Mouse (Mus musculus) limb, embryonic 11.5 days (tissue): Measurements from ENCODE around the gene Cd244a. TPM values are rescaled to one million over a fixed set of nuclear protein-coding genes. Genes with fewer than 3 reads are reported as not detected.

ENCODE experiments used
- ATAC-seq: fragments of 200-750 bp; cut with Nextera tagmentation; 2 replicates; pipeline ENCODE4 v1.8.0; 2017; ENCODE audit warnings: low read depth; ENCODE audit not compliant: insufficient number of reproducible peaks, low FRiP score, low TSS enrichment
- DNase-seq: peaks from one replicate; pipeline ENCODE4 v3.0.0-alpha.2; 2015; ENCODE audit warnings: low spot score
- H3K27ac ChIP-seq: fragments of 300-500 bp; sonication (generic); replicated peaks from 2 replicates; pipeline ENCODE4 v1.5.1; 2014; ENCODE audit warnings: low read depth, mild to moderate bottlenecking, low read length
- H3K27me3 ChIP-seq: fragments of 300-500 bp; sonication (generic); 2 replicates; pipeline ENCODE4 v1.6.1; 2014; ENCODE audit warnings: mild to moderate bottlenecking, low read length, mixed read lengths; ENCODE audit not compliant: control insufficient read depth, insufficient read depth
- H3K36me3 ChIP-seq: fragments of 300-500 bp; sonication (generic); 2 replicates; pipeline ENCODE4 v1.6.1; 2014; ENCODE audit warnings: mild to moderate bottlenecking, low read length, moderate library complexity, mixed read lengths; ENCODE audit not compliant: control insufficient read depth, insufficient read depth
- H3K4me1 ChIP-seq: fragments of 300-500 bp; sonication (generic); 2 replicates; pipeline ENCODE4 v1.6.1; 2014; ENCODE audit warnings: low read length, mixed read lengths; ENCODE audit not compliant: control insufficient read depth, insufficient read depth
- H3K4me2 ChIP-seq: fragments of 300-500 bp; sonication (generic); 2 replicates; pipeline ENCODE4 v1.6.1; 2014; ENCODE audit warnings: low read depth, mild to moderate bottlenecking, moderate library complexity; ENCODE audit not compliant: severe bottlenecking
- H3K4me3 ChIP-seq: fragments of 300-500 bp; sonication (generic); 2 replicates; pipeline ENCODE4 v1.5.1; 2014; ENCODE audit warnings: low read depth, low read length
- H3K9ac ChIP-seq: fragments of 300-500 bp; sonication (generic); 2 replicates; pipeline ENCODE4 v1.6.1; 2014; ENCODE audit warnings: mild to moderate bottlenecking, low read length
- H3K9me3 ChIP-seq: fragments of 300-500 bp; sonication (generic); 2 replicates; pipeline ENCODE4 v1.6.1; 2016; ENCODE audit warnings: low read length; ENCODE audit not compliant: control insufficient read depth
- WGBS: fragments of 180-500 bp; shearing (Covaris S2); extraction: QIAGEN DNeasy Blood & Tissue Kit; methylation state at CpG from one replicate; pipeline ENCODE4 v1.1.7; 2014; 5-methylcytosine and 5-hydroxymethylcytosine counted together
- polyA plus RNA-seq: library from polyadenylated mRNA; unstranded; fragments of >200 nt; fragmentation: Nextera tagmentation; extraction: Ambion mirVana; gene quantifications from 2 replicates; pipeline ENCODE4 v1.2.1, GENCODE M21; 2014

The Cd244a gene
- polyA plus RNA-seq, 1 experiment from 2014 or later: not detected

GRCm38 (mm10) chr1:171561639-171562225 is 2.7 kb downstream of the Cd244a start:
- Histone ChIP-seq H3K9me3 (no peaks in the 10 kb centered on the region), H3K4me3 (no peak overlapping the region), H3K27ac (no peak overlapping the region), H3K9ac (no peak overlapping the region), H3K4me2 (no peak overlapping the region), H3K4me1 (no peaks in the 10 kb centered on the region), H3K27me3 (no peaks in the 10 kb centered on the region), H3K36me3 (no peaks in the 10 kb centered on the region)
- ATAC-seq (no peak), DNase-seq (no peak)
- 73% methylated on average over 8 of the region's 11 CpGs for WGBS

GRCm38 (mm10) chr1:171563042-171563441 is 4.0 kb downstream of the Cd244a start:
- Histone ChIP-seq H3K4me2 (no peak overlapping the region), H3K36me3 (no peaks in the 10 kb centered on the region), H3K9me3 (no peaks in the 10 kb centered on the region), H3K27me3 (no peaks in the 10 kb centered on the region), H3K9ac (no peak overlapping the region), H3K4me3 (no peak overlapping the region), H3K27ac (no peak overlapping the region), H3K4me1 (no peaks in the 10 kb centered on the region)
- DNase-seq: no peak
- 81% methylated on average over 2 of the region's 2 CpGs for WGBS
- no peak for ATAC-seq

GRCm38 (mm10) chr1:171564247-171564646 is 5.3 kb downstream of the Cd244a start:
- WGBS: 65% methylated on average over 3 of the region's 3 CpGs
- ATAC-seq: no peak
- Histone ChIP-seq H3K4me3 (no peak overlapping the region), H3K27ac (no peak overlapping the region), H3K4me1 (no peaks in the 10 kb centered on the region), H3K9ac (no peak overlapping the region), H3K9me3 (no peaks in the 10 kb centered on the region), H3K4me2 (no peak overlapping the region), H3K27me3 (no peaks in the 10 kb centered on the region), H3K36me3 (no peaks in the 10 kb centered on the region)
- peak; percentile 30 for DNase-seq

- no peak overlapping the region for H3K27ac ChIP-seq
- ATAC-seq (no peak), DNase-seq (no peak)
- H3K9ac ChIP-seq: no peak overlapping the region
- H3K9me3 ChIP-seq: no peaks in the 10 kb centered on the region
- H3K27me3 ChIP-seq: no peaks in the 10 kb centered on the region
- WGBS: 61% methylated on average over 4 of the region's 4 CpGs
- H3K36me3 ChIP-seq: no peaks in the 10 kb centered on the region
- no peak overlapping the region for H3K4me2 ChIP-seq
- H3K4me3 ChIP-seq: no peak overlapping the region
- no peaks in the 10 kb centered on the region for H3K4me1 ChIP-seq
Measured at GRCm38 (mm10) chr1:171565888-171566287, 6.9 kb downstream of the Cd244a start.

GRCm38 (mm10) chr1:171566777-171567176 is 7.8 kb downstream of the Cd244a start:
- 29% methylated on average over 8 of the region's 8 CpGs for WGBS
- Histone ChIP-seq H3K4me2 (no peak overlapping the region), H3K9ac (no peak overlapping the region), H3K27me3 (no peaks in the 10 kb centered on the region), H3K36me3 (no peaks in the 10 kb centered on the region), H3K4me1 (no peaks in the 10 kb centered on the region), H3K4me3 (no peak overlapping the region), H3K27ac (no peak overlapping the region), H3K9me3 (no peaks in the 10 kb centered on the region)
- ATAC-seq (no peak), DNase-seq (peak; percentile 62)

GRCm38 (mm10) chr1:171568436-171568835 is 9.4 kb downstream of the Cd244a start:
- Histone ChIP-seq H3K9ac (no peak overlapping the region), H3K27ac (no peak overlapping the region), H3K27me3 (no peaks in the 10 kb centered on the region), H3K4me1 (no peaks in the 10 kb centered on the region), H3K9me3 (no peaks in the 10 kb centered on the region), H3K4me2 (no peak overlapping the region), H3K36me3 (no peaks in the 10 kb centered on the region), H3K4me3 (no peak overlapping the region)
- ATAC-seq: no peak
- no peak for DNase-seq
- 66% methylated on average over 2 of the region's 2 CpGs for WGBS

GRCm38 (mm10) chr1:171577168-171577567 is 18.2 kb downstream of the Cd244a start:
- Histone ChIP-seq H3K4me2 (no peak overlapping the region), H3K4me3 (no peak overlapping the region), H3K4me1 (no peaks in the 10 kb centered on the region), H3K27me3 (no peaks in the 10 kb centered on the region), H3K27ac (no peak overlapping the region), H3K36me3 (no peaks in the 10 kb centered on the region), H3K9ac (no peak overlapping the region), H3K9me3 (no peaks in the 10 kb centered on the region)
- ATAC-seq (no peak), DNase-seq (no peak)
- 85% methylated on average over 7 of the region's 7 CpGs for WGBS

GRCm38 (mm10) chr1:171584584-171584983 is 25.6 kb downstream of the Cd244a start:
- no peaks in the 10 kb centered on the region for H3K36me3 ChIP-seq
- H3K9me3 ChIP-seq: no peaks in the 10 kb centered on the region
- 87% methylated on average over 2 of the region's 2 CpGs for WGBS
- ATAC-seq (no peak), DNase-seq (no peak)
- H3K4me2 ChIP-seq: no peak overlapping the region
- no peaks in the 10 kb centered on the region for H3K4me1 ChIP-seq
- no peak overlapping the region for H3K27ac ChIP-seq
- H3K27me3 ChIP-seq: no peaks in the 10 kb centered on the region
- no peak overlapping the region for H3K4me3 ChIP-seq
- H3K9ac ChIP-seq: no peak overlapping the region

GRCm38 (mm10) chr1:171604686-171605085 is 45.7 kb downstream of the Cd244a start:
- Histone ChIP-seq H3K4me3 (no peak overlapping the region), H3K4me1 (no peaks in the 10 kb centered on the region), H3K27ac (no peak overlapping the region), H3K27me3 (no peaks in the 10 kb centered on the region), H3K9ac (no peak overlapping the region), H3K4me2 (no peak overlapping the region), H3K36me3 (no peaks in the 10 kb centered on the region), H3K9me3 (no peaks in the 10 kb centered on the region)
- DNase-seq (no peak), ATAC-seq (no peak)
- 78% methylated on average over 3 of the region's 3 CpGs for WGBS
